Mouse (Mus musculus) lung, adult 2 months (tissue): ENCODE measurements around the gene Tatdn3.

ENCODE experiments used
- CTCF ChIP-seq: fragments of 200-500 bp; IDR thresholded peaks from 2 replicates; pipeline ENCODE4 v1.5.1; 2011; ENCODE audit warnings: mild to moderate bottlenecking, low read length, control low read depth; ENCODE audit not compliant: insufficient read depth
- POLR2A ChIP-seq: fragments of 200-500 bp; IDR thresholded peaks from 2 replicates; pipeline ENCODE4 v1.6.1; 2011; ENCODE audit warnings: low read depth, mild to moderate bottlenecking, control low read depth, low read length, borderline replicate concordance; ENCODE audit errors: extremely low read depth

- TF ChIP-seq CTCF (no peak), POLR2A (no peak)
Observed at GRCm38 (mm10) chr1:191064535-191064934, 1.8 kb upstream of the Tatdn3 start.
